Mouse (Mus musculus) kidney, adult 9 months (tissue): Measurements from ENCODE around the gene Cdkl5.

Source experiments
- DNase-seq: peaks from one replicate; pipeline ENCODE4 v3.0.0; 2022

Cdkl5 gene

GRCm38 (mm10) chrX:160994543-160995121 is at the start of gene Cdkl5:
Gene Cdkl5, minus strand, starts transcription at chrX:160994704.
- peak; percentile 97 for DNase-seq

GRCm38 (mm10) chrX:161033235-161033803 is 38.8 kb upstream of the Cdkl5 start:
- DNase-seq: peak; percentile 45

GRCm38 (mm10) chrX:161032423-161032822 is 37.9 kb upstream of the Cdkl5 start:
- DNase-seq: no peak

- DNase-seq: no peak
Measured at GRCm38 (mm10) chrX:161030233-161030632, 35.7 kb upstream of the Cdkl5 start.

- DNase-seq: no peak
Measured at GRCm38 (mm10) chrX:161024475-161024874, 30.0 kb upstream of the Cdkl5 start.

- DNase-seq: no peak
Measured at GRCm38 (mm10) chrX:161021548-161021947, 27.0 kb upstream of the Cdkl5 start.

GRCm38 (mm10) chrX:161018179-161018578 is 23.7 kb upstream of the Cdkl5 start:
- DNase-seq: no peak

- no peak for DNase-seq
Measured at GRCm38 (mm10) chrX:161006272-161006671, 11.8 kb upstream of the Cdkl5 start.

- DNase-seq: no peak
Measured at GRCm38 (mm10) chrX:160996051-160996450, 1.5 kb upstream of the Cdkl5 start.

- DNase-seq: peak; percentile 26
Measured at GRCm38 (mm10) chrX:160995131-160995667, 695 bp upstream of the Cdkl5 start.

- peak; percentile 26 for DNase-seq
Measured at GRCm38 (mm10) chrX:160993749-160994539, 560 bp downstream of the Cdkl5 start.

- no peak for DNase-seq
Measured at GRCm38 (mm10) chrX:160992703-160993102, 1.8 kb downstream of the Cdkl5 start.

GRCm38 (mm10) chrX:160990276-160990675 is 4.2 kb downstream of the Cdkl5 start:
- no peak for DNase-seq

- no peak for DNase-seq
Measured at GRCm38 (mm10) chrX:160977919-160978318, 16.6 kb downstream of the Cdkl5 start.

GRCm38 (mm10) chrX:160971991-160972545 is 22.4 kb downstream of the Cdkl5 start:
- no peak for DNase-seq

GRCm38 (mm10) chrX:160958593-160959131 is 35.8 kb downstream of the Cdkl5 start:
- DNase-seq: no peak

- no peak for DNase-seq
Measured at GRCm38 (mm10) chrX:160949583-160949982, 44.9 kb downstream of the Cdkl5 start.

GRCm38 (mm10) chrX:160944722-160945121 is 49.8 kb downstream of the Cdkl5 start:
- peak; percentile 5 for DNase-seq

GRCm38 (mm10) chrX:160935541-160935940 is 59.0 kb downstream of the Cdkl5 start:
- peak; percentile 26 for DNase-seq

GRCm38 (mm10) chrX:160930656-160931055 is 63.8 kb downstream of the Cdkl5 start:
- DNase-seq: peak; percentile 3

GRCm38 (mm10) chrX:160928870-160929269 is 65.6 kb downstream of the Cdkl5 start:
- DNase-seq: no peak

GRCm38 (mm10) chrX:160919022-160919637 is 75.4 kb downstream of the Cdkl5 start:
- no peak for DNase-seq

- DNase-seq: no peak
Measured at GRCm38 (mm10) chrX:160906952-160907351, 87.6 kb downstream of the Cdkl5 start, which contains the start of gene Gja6. Gene Gja6, minus strand, starts transcription at chrX:160907052.
